Mouse (Mus musculus): ENCODE measurements at regions not wholly inside any gene's neighbourhood (a gene's known extent, or its start where the extent isn't known, plus 50 kb on each side); places are given as distances from the start of the nearest gene placed in this dataset.

GRCm38 (mm10) chr12:52628771-52629170 lies 70.4 kb upstream of the Akap6 start:
- no peak for TF ChIP-seq EP300 (IDR thresholded peaks at IDR 0.05; ENCODE audit: low read depth)
- no peak for TF ChIP-seq CTCF (IDR thresholded peaks at IDR 0.05; ENCODE audit: low read depth)
